Mouse (Mus musculus) lung, postnatal 14 days (tissue): ENCODE results near the gene Mpzl1.
A peak's percentile ranks its signal among the peaks of the same experiment; 100 is the strongest.
"Not testable (repeated sequence)": the region's sequence is repeated elsewhere in the genome, so short reads cannot be mapped to it uniquely, and the experiment has no call there.

Experiments
- DNase-seq: peaks from one replicate; pipeline ENCODE4 v3.0.0; 2021

The Mpzl1 gene

GRCm38 (mm10) chr1:165634151-165634884 is at the start of gene Mpzl1:
TSS of gene Mpzl1 (minus strand) at chr1:165634538.
- DNase-seq = peak; percentile 98

GRCm38 (mm10) chr1:165682056-165682853 is 47.9 kb upstream of the Mpzl1 start:
- DNase-seq = no peak

GRCm38 (mm10) chr1:165681045-165681794 is 46.9 kb upstream of the Mpzl1 start:
- DNase-seq = no peak

DNA sequence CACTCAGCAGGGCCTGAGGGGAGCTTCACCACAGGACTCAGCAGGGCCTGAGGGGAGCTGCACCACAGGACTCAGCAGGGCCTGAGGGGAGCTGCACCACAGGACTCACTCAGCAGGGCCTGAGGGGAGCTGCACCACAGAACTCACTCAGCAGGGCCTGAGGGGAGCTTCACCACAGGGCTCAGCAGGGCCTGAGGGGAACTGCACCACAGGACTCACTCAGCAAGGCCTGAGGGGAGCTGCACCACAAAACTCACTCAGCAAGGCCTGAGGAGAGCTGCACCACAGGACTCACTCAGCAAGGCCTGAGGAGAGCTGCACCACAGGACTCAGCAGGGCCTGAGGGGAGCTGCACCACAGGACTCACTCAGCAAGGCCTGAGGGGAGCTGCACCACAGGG is 45.7 kb upstream of the Mpzl1 start:
- DNase-seq = not testable (repeated sequence)

GRCm38 (mm10) chr1:165679618-165679997 is 45.3 kb upstream of the Mpzl1 start:
- no peak for DNase-seq

DNA sequence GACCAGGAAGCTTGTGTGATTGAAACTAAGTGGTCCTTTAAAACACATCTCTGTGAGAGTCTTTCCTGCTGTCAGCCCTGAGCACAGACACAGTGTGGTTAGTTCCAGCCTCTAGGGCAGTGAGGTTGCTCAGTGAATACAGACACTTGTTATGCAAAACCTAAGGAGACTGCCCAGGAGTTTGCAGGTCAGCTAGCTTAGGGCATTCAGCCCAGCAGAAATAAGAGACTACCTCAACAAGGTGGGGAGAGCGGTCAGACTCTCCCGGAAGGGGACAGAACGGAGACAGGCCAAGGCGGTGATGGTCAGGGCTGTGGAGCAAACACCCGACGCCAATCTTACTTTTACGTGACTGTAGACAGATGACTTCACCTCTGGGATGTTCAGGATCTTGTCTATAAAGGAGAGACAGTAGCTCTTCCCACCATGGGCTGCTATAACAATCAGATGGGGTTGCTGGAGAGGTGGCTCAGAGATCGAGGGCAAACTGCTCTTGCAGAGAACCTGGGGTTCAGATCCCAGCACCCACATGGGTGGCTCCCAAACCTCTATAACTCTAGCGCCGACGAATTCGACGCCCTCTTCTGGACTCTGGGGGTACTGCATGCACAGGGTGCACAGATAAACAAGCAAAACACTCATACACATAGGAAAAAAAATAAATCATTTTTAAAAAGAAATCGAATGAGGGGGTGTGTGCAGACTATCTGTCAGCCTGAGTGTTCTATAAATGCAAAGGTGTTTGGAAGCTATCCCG is 44.7 kb upstream of the Mpzl1 start:
- no peak for DNase-seq

DNA sequence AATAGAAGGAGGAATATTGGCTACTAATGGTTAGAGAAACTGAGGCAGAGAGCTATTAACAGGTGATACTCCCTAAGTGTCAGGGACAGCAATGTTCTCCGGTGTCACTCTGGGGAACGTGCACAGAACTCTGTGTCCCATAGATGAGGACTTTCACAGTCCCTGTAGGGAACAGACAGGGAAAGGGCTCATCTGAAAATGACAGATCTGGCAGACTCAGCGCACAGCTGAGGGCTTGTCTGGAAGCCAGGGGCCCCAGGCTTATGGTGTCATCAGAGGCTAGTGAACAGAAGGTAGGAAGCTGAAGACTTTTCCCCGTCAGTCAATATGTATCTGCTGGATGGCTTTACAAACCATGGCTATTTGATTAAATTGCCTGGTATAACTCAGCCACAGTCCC is 43.2 kb upstream of the Mpzl1 start:
- DNase-seq = no peak

DNA sequence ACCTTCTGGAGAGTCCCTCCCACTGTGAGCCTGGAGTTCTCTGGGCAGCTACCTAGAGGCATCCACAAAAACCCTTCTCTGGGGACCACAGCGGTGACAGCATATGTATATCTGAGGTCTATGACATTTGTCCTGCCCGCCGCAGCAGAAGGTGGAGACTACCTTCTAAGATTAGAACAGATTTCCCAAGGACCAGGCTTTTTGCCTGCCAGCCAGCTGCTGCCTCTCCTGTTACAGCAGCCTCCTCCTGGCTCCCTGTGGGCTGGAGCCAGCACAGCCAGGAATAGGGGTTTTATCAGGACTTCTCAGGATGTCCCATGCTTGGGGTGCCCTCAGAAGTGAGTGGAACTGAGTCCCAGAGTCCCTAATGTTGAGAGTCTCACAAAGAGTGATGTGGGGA is 42.7 kb upstream of the Mpzl1 start:
- DNase-seq = no peak

GRCm38 (mm10) chr1:165675167-165675566 is 40.8 kb upstream of the Mpzl1 start:
- DNase-seq = no peak

- DNase-seq = no peak
Measured at GRCm38 (mm10) chr1:165672355-165672754, 38.0 kb upstream of the Mpzl1 start.

DNA sequence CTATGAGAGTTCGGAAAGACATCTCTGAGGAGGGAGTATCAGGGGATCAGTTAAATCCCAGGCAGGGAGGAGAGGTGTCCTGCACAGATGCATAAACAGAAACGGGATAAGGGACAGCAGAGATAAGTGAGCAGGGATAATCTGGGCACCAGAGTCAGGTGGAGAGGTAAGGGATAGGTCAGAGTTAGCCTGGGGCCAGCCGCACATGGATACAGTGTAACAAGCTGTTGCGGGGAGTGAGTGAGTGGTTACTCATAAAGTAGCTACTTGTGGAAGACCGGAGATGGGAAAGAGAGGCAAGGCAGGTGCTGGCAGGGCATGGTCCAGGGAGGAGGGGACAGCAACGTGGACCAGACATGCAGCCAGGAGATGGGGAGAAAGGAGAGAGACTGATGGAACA is 35.7 kb upstream of the Mpzl1 start:
- DNase-seq = no peak

GRCm38 (mm10) chr1:165668904-165669303 is 34.6 kb upstream of the Mpzl1 start:
- DNase-seq = no peak

GRCm38 (mm10) chr1:165667380-165667779 is 33.0 kb upstream of the Mpzl1 start:
- no peak for DNase-seq

GRCm38 (mm10) chr1:165666944-165667343 is 32.6 kb upstream of the Mpzl1 start:
- no peak for DNase-seq

GRCm38 (mm10) chr1:165665758-165666157 is 31.4 kb upstream of the Mpzl1 start:
- DNase-seq = no peak

- no peak for DNase-seq
Measured at GRCm38 (mm10) chr1:165663277-165663676, 28.9 kb upstream of the Mpzl1 start.

GRCm38 (mm10) chr1:165662426-165663192 is 28.3 kb upstream of the Mpzl1 start:
- no peak for DNase-seq

- DNase-seq = no peak
Measured at GRCm38 (mm10) chr1:165661725-165662124, 27.4 kb upstream of the Mpzl1 start.

DNA sequence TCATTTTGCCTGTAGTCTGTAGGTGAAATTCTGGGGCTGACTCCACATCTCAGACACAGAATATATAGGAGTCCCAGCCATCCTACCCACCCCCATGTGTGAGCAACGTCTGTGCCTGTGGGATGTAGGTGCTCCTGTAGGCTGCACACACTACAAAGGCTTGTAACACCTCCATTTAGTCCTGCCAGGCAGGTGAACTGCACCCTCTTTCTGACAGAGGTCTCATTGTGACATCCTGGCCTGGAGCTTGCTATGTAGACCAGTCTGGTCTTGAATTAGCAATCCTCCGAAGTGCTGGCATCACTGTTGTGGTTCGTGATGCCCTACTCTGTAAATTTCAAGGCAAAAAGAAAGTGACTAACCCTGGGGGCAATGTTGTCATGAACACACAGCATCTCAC is 26.9 kb upstream of the Mpzl1 start:
- no peak for DNase-seq

- peak; percentile 77 for DNase-seq
Measured at GRCm38 (mm10) chr1:165660774-165661173, 26.4 kb upstream of the Mpzl1 start.

DNA sequence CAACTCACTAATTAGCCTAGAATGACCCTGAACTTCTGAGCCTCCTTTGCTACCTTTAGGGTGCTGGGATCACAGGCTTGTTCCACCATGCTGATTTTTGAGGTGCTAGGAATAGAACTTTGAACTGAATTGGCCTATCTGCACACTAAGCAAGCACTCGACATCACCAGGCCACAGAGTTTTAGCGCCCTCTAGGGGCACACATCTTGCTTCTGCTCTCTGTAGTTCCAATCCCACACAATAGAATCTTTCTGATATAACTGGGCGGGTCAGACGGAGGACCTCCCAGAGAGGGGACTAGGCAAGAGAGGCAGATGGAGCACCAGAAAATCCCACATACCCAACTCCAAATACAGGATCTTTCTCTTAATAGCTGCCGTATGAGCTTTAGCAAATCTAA is 24.3 kb upstream of the Mpzl1 start:
- peak; percentile 81 for DNase-seq

GRCm38 (mm10) chr1:165655482-165655881 is 21.1 kb upstream of the Mpzl1 start:
- no peak for DNase-seq
